Mouse (Mus musculus) heart, postnatal 0 days (tissue): Measurements from ENCODE around the gene Omt2a.
"Not testable (repeated sequence)": the region's sequence is repeated elsewhere in the genome, so short reads cannot be mapped to it uniquely, and the experiment has no call there.

Experiments used
- CTCF ChIP-seq: IDR thresholded peaks from 2 replicates; pipeline ENCODE4 v1.5.1; 2016; ENCODE audit warnings: antibody characterized with exemption, control low read depth, low read depth
- EP300 ChIP-seq: IDR thresholded peaks from 2 replicates; pipeline ENCODE4 v1.6.1; 2016; ENCODE audit warnings: antibody characterized with exemption, low read depth

- not testable (repeated sequence) for TF ChIP-seq EP300, CTCF
Measured at GRCm38 (mm10) chr9:78294781-78295180, 19.8 kb downstream of the Omt2a start.
